Mouse (Mus musculus) urinary bladder, postnatal 25 days (tissue): ENCODE results near the gene Cyb561a3.
"Not testable (repeated sequence)": the region's sequence is repeated elsewhere in the genome, so short reads cannot be mapped to it uniquely, and the experiment has no call there.

ENCODE experiments used
- DNase-seq: peaks from one replicate; pipeline ENCODE4 v3.0.0; 2022; ENCODE audit warnings: low spot score

Gene Cyb561a3

DNA sequence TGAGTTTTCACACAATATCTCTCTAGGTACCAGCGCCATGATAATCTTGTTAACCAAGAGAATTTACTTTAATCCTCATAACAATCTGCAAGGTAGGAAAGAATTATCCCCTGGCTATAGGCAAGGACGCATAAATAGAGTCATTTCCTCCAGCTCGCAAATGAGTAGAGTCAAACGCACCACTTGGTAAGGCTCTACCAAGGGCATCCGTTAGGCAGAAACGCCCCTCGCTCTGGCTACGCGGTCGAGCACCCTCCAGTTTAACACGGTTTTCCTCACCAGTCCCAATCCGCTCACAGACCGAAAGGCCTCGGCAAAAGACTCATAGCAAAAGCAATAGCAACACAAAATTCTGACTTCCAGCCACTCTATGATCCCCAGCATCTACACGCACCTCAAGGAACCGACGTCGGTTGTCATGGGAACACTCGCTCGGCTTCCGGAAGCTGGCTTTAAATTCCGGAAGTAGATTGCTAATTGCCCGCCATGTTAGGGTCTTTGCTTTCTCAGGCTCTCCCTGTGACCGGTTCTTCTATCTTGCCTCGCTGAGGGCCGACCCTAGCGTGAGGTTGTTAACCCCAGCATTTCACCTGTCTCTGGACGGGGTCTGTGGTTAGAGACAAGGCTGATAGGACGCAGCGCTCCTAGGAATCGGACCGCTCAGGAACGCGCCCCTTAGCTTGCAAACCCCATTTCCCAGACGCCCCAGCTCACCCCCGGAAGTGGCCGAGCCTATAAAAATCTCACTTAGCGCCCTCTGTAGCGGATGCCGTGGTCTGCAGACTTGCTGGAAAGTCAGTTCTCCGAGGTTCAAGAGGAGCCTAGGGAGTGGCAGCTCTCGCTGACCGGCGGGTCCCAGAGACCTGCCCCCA, at the start of gene Cyb561a3, which contains the start of gene Tmem138:
Gene Cyb561a3 (plus strand): TSS at position 483 of the 872 bp plus-strand sequence.
Gene Tmem138 (minus strand): TSS at position 673 of the 872 bp plus-strand sequence.
- DNase-seq: peak; percentile 80

DNA sequence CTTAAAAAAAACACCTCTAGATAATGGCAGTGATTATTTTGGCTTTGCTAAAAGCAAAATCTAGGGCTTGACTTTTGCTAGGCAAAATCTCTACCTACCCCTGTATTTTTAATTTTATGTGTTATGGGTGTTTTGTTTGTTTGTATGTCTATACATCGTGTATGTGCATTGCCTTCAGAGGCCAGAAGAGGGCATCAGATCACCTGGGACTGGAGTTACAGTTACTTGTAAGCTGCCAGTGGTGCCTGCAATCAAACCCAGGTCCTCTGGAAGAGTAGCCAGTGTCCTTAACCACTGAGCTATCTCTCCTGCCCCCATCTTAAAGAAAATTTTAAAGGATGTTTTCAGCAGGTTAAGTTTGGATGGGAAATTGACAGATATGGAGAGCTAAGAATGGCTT, 46.9 kb upstream of the Cyb561a3 start:
- DNase-seq: no peak

DNA sequence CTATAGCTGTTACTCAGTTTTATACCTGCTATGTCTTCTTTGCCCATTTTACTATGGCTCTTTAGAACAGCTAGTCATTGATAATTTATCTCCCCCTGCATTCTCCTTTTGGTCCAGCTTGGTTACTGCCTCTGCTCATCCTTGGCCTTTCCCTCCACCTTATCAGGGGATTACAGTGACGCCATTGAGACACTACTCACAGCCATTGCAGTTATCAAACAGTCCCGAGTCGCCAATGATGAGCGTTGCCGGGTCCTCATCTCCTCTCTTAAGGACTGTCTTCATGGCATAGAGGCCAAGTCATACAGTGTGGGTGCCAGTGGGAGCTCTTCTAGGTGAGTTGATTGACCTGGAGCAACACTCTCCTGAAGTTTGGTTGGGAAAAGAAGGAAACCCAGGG, 37.5 kb upstream of the Cyb561a3 start:
- no peak for DNase-seq

DNA sequence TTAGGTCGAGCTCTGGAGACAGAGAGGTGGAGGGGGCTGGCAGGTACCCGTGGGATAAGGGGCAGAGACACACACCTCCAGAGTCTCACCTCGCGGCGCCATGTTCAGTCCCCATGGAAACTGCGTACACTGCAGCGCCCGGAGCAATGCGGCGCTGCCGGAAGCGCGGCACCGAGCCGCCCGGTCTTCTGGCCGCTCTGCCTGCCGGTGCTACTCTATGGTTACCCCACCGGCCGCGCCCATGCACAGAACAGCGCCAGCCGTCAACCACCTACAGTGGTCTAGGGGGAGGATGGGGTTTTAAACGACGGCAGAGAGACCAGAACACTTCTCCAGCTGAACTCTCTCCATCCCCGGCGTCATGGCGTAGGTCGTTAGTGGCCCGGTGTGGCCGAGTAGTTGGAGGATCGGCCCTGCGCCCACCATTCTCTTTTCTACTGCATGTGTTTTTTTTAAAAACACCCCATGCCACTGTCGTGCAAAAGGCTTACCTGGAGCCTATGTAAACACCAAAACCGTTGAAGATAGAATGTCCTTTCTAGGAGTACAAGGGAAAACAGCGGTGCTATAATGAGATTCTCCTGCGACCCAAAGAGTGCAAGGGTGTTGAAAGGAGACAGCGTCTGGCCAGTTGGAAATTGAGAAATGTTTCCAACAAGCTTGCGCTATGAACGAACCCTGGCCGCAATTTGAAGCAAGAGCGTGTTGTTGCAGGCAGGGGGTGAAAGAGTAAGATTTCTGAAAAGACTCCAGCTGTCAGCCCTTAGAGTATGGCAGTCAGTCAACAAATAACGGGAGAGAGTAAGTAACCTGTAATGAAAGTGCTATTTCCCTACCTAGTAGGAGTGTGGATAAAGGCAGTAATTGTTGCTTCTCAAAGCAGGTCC, 21.1 kb upstream of the Cyb561a3 start, which contains the start of gene Tmem216:
Gene Tmem216 (minus strand): TSS at position 615 of the 887 bp plus-strand sequence.
- DNase-seq: peak; percentile 78

DNA sequence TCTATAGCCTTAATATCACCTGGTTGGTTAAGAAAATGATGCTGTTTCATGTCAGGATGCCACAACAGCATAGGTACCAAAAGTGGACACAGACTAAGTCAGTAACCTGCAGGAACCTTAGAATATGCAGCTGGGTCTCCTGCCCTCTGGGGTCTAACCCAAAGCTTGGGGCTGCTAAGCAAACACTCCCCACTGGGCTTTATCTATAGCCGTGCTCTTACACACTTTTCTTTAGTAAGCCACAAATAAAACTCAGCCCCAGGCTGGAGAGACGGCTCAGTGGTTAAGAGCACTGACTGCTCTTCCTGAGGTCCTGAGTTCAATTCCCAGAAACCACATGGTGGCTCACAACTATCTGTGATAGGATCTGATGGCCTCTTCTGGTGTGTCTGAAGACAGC, 20.0 kb upstream of the Cyb561a3 start:
- DNase-seq: no peak

DNA sequence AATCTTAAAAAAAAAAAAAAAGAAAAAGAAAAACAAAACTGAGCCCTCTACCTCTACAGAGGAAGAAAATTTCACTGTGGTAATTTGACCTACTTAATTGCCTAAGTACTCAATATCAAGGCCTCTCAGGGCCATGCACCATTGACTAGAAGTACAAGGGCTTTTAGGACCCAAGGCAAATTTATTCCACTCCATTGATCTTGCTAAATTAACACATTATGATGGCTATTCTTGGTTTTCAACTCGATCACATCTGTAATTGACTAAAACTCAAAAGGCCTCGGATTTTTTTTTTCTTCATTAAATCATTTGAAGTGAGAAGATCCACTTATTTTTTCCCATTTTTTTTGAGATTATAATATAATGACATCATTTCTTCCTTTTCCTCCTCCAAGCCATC, 19.5 kb upstream of the Cyb561a3 start:
- no peak for DNase-seq

DNA sequence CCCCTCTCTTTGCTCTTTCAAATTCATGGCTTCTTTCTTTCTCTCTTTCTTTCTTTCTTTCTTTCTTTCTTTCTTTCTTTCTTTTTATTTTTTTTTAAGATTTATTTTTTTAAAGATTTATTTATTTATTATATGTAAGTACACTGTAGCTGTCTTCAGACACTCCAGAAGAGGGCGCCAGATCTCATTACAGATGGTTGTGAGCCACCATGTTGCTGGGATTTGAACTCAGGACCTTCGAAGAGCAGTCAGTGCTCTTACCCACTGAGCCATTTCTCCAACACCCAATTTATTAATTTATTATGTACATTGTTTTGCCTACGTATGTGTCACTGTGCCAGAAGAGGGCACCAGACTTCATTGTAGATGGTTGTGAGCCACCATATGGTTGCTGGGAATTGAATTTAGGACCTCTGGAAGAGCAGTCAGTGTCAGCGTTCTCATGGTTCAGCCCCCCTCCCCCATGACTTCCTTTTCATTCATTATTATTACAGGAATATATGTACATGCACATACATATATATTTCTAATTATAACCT, 19.1 kb upstream of the Cyb561a3 start:
- not testable (repeated sequence) for DNase-seq

DNA sequence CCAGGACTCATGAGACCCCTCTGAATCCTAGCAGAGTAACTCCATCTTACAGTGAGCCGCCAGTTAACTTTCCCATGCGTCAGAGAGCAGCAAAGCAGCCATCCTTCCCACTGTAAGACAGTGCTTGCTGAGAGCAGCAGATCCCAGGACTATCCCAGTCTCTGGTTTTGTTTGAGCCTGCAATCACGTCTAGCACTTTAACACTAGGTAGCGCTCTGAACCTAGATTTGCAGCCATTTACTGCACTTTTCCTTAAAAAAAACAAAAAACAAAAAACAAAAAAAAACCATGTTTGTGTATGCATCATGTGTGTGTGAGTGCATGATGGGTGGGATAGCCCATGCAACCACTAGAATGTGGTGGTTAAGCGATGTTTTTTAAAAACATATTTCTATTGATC, 16.9 kb upstream of the Cyb561a3 start:
- no peak for DNase-seq

DNA sequence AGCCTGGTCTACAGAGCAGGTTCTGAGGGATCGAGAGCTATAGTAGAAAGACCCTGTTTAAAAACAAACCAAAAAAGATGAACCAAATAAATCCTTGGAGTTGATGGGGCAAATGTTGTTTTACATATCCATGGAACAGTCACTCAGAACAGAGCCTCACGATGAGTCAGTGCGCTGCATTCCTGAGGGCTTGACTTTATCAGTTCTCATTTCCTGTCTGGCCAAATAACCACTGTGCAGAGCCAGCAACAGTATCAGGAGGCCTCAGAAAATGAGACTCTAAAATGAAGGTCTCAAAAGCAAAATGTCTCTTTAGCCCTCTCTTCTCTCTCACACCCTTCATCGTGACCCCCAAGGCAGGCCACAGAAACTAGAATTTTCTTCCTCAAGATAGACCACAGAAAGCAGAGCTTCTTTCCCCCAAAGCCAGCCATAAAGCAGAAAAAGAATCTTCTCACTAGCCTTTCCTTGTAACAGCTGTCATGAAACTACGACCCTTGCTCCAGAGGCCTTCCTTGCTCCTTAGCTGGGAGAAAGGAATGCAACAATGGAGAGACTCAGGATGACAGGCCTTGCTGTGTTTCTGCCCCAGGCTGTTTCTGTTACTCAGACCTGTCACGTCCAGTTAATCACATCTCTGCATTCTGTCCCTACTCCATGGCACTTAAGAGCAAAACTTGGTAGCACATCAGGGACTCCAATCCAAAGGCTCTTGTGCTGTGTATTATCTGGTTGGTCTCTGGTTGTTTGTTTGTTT, 15.2 kb upstream of the Cyb561a3 start:
- DNase-seq: no peak

DNA sequence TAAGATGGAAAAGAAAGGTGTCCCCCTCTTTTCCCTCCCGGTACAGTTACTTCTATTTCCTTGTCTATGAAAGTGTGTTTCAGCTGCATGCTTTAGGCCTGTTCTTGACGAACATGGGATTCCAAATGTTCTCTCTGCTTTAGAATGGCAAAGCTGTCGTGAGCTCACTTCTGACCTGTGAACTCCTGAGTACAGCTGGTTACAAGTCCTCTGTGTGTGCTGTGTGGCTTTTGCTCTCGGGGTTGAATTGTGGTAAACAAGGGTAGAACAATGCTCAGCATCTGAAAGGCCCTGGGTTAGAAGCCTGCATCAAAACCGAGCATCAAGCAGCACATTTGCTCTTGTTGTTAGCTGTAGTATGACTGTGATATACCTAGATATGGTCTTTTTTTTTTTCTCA, 14.6 kb upstream of the Cyb561a3 start:
- DNase-seq: no peak

DNA sequence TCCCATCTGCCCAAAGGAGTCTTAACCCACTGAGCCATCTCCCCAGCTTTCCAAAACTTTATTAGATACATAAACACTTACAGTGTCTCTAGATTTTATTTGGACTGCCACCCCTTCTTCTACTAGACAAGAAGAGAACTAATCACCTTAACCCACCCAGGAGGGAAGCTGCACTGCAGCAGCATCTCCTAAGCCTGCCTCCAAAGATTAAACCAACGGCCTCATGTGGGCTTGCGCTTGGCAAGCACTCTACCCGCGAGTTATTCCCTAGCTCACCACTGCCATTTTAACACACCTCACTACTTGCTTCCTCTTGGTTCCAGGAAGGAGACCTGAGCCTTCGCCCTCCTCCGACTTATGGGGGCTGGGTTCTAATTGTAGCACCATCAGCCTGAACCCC, 12.7 kb upstream of the Cyb561a3 start:
- no peak for DNase-seq

DNA sequence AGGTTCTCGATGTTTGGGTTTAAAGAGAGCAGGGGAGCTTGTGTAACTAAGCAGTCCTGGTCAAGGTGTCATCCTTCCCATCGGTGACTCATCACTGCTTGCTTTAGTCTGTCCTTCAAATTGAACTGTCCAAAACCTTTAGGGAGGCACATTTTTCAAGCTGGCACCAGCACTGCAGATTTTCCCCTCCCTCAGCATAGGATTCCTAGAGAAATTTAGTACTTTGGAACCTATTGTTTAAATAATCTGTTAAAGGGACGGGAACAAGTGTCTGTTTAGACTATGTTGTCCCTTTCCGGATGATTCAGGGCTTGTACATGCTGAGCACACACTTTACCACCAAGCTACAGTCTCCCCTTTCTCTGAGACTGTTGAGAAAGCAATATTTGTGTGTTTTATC, 11.8 kb upstream of the Cyb561a3 start:
- no peak for DNase-seq

DNA sequence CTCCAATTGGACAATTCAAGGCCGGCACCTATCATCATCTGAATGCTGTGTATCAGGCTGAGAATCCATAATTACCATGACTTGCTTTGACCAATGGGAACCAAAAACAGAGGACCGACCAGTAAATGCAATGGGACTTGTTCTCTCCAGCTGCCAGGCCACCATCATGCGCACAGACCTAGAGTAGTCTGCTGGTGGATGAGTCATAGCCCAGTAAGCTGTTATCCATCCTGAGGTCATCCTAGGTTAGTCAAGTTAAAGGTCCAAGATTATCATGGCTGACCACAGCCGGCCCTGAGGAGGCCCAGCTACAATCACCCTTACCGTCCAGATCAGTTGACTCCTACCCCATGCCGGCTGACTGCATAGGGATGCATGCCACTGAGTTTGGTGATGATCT, 7.3 kb upstream of the Cyb561a3 start:
- no peak for DNase-seq

DNA sequence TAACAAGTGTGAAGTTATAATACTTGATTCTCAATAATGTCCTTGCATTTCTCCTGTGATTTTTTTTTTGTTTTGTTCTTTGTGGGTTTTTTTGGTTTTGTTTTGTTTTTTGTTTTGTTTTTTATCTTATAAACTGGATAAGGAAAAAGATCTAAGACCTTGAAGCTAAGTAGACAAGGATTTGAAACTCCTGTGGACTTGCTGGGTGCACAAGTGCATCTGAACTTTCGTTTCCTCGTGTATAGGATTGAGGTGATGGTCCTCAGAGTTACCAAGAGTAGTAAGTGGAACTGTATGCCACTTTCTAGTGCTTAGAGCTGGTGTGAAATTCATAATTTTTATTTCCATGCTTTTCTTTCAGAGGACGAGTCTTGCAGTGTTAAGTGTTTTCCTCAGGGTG, 3.1 kb downstream of the Cyb561a3 start:
- DNase-seq: no peak

DNA sequence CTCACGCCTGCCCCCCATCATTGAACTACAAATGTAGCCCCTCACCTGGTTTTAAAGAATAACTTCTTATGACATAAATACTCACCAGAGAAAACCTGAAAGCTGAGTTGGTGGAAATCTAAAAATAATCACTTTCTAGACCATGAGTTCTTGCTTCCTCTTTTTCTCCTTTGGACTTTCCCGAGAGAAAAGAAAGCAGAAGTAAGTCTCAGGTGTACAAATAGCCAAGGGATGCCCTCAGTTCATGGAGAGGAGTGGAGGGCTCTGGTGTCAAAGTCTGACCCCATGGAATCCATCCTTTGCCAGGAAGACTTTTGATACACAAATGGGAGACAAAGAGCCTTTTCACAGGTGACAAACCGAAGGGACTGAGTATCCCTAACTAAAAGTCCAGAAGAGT, 3.8 kb downstream of the Cyb561a3 start:
- no peak for DNase-seq

DNA sequence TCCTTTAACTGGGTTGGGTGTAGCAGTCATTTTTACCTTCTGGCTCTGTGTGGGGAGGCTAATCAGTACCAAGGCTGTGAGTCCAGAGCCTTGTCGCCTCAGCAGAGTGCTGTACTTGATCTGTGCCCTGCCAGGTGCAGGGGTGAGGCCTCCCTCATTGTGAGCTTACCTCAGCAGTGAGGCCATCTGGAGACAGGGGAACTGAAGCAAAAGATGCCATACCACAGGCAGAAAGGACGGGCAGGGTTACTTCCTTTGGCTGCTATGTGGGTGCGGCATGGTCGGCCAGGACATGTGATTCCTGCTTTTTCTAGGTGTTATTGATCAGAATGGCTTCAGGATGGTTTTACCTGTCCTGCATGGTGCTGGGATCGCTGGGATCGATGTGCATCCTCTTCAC, 5.0 kb downstream of the Cyb561a3 start:
- DNase-seq: no peak

DNA sequence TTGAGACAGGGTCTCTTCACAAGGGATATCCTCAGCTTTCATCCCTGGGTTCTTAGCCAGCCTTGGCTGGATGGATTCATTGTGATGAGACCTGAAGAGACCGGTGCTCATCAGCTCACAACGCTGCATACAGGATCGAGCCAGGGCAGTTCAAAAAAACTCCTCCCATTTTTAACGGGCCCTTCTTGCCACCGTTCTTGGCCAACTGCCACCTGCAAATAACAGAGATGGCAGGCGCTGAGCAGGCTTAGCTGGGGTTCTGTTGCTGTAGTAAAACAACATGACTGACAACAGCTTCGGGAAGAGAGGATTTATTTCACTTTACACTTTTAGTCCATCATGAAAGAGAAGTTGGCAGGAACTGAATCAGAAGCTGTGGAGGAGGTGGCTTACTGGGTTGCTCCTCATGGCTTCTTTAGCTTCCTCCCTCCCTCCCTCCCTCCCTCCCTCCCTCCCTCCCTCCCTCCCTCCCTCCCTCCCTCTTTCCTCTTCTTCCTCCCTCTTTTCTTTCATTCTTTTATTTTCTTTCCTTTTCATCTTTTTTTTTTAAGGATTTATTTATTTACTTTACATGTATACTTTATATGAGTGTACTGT, 6.7 kb downstream of the Cyb561a3 start:
- no peak for DNase-seq

DNA sequence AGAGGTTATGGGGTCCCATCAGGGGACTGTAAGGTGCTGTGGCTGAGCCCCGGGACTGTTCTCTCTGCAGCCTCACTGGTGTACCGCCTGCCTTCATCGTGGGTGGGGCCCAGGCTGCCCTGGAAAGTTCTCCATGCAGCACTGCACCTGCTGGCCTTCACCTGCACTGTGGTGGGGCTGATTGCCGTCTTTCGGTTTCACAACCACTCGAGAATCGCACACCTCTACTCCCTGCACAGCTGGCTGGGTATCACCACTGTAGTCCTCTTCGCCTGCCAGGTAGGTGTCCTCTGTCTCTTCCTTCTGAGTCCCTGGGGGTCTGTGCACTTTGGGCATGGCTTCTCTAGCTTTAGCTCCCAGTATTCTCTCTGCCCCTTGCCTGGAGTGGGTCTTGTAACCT, 8.1 kb downstream of the Cyb561a3 start:
- no peak for DNase-seq

DNA sequence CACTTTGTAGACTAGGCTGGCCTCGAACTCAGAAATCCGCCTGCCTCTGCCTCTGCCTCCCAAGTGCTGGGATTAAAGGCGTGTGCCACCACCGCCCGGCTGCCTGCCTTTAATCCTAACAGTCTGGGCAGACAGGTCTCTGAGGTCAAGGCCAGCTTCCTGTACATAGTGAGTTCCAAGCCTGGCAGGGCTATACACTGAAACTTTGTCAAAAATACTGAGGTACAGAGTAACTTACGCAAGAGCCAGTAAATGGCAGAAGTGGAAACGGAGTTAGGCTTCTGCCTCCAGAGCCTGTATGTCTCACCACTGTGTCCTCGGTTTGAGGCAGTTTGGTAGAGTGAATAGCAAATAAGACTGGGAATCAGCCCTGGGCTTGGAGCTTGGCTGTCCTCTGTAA, 10.3 kb downstream of the Cyb561a3 start:
- DNase-seq: no peak

DNA sequence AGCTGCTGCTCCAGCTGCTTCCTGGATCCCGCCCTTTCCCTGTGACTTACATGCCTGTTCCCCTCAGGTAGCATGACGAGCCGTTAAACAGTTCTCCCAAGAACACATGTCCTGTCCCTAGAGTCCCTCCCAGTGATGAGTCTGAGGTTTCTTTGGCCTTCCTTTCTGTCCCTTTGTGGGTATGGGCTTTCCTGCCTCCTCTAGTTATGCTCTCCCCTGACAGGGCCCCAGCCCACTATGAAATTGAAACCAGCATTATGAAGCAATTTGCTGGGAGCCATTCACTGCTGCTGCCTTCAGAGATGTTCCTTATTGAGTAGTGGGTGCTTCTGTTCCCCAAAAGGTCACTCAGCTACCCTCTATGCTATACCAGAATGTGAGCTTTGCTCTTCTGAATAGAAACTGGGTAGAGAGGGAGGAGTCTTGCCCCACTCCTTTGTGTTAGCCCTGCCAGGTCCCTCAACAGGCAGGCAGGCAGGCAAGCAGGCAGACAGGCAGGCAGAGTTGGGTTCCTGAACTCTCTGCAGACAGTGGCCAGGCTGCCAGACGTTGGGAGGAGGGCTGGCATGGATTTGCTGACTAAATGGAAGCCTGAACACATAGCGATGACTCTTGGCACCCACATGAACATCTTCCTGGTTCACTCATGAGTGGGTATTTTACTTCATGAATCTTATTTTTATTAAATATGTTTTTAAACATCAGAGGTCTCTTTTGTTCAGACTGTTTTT, 12.3 kb downstream of the Cyb561a3 start:
- DNase-seq: no peak

DNA sequence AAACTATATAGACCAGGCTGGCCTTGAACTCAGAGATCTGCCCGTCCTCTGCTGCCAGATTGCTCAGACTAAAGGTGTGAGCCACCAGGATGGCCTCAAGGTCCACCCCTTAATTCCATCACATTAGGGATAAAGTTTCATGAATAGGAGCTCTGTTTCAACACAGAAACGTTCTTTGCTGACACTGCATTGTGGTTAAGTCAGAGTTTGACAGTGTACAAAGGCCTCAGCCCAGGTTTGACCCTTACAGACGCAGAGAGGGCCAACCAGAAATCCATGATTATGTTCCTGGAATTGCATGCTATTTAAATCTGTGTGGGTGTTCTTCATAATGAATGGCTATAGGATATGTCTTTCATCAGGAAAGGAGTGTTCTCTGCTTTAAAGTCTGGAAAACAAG, 13.3 kb downstream of the Cyb561a3 start:
- no peak for DNase-seq
